ENCODE assay signal across 31 mouse cellular contexts in genomic region chr12:21386201-21386600, GRCm38 (mm10).
"Had no signal": no experiment of that assay in that cellular context is flagged by ENCODE, and none has a peak within 500 bp of the region (broad histone marks: within the 10 kb centered on the region; RNA-seq: fewer than 3 reads in every experiment).

No protein-coding gene starts in this region.

- H3K27me3 ChIP-seq: limb, embryonic 12.5 days; limb, embryonic 13.5 days; limb, embryonic 15.5 days; liver, embryonic 12.5 days; liver, embryonic 13.5 days; liver, embryonic 15.5 days; lung, embryonic 15.5 days; megakaryocyte, embryonic 14.5 days; midbrain, embryonic 12.5 days; midbrain, embryonic 13.5 days; midbrain, embryonic 15.5 days had no signal

- H3K27ac ChIP-seq: left cerebral cortex, adult 2 months; limb, embryonic 10.5 days; limb, embryonic 12.5 days; limb, embryonic 13.5 days; limb, embryonic 15.5 days; liver, embryonic 12.5 days; liver, embryonic 13.5 days; liver, embryonic 14.5 days; liver, embryonic 15.5 days; lung, embryonic 15.5 days; macrophage; midbrain, embryonic 10.5 days; midbrain, embryonic 12.5 days; midbrain, embryonic 13.5 days; midbrain, embryonic 15.5 days had no signal

- DNase-seq: left cerebral cortex, postnatal 4 days; liver; liver, embryonic 13.5 days; liver, postnatal 0 days; lung, adult 18-20 months; lung, adult 2 months; lung, embryonic 14.5 days; lung, postnatal 10 days; lung, postnatal 14 days; lung, postnatal 36 days; lung, postnatal 4 days; midbrain, embryonic 14.5 days had no signal

- H3K4me1 ChIP-seq: limb, embryonic 10.5 days; limb, embryonic 12.5 days; limb, embryonic 13.5 days; limb, embryonic 15.5 days; liver, embryonic 12.5 days; liver, embryonic 13.5 days; liver, embryonic 15.5 days; lung, embryonic 15.5 days; megakaryocyte, embryonic 14.5 days; midbrain, embryonic 10.5 days; midbrain, embryonic 12.5 days; midbrain, embryonic 13.5 days; midbrain, embryonic 15.5 days had no signal

- H3K4me3 ChIP-seq: left cerebral cortex, adult 2 months; limb, embryonic 10.5 days; limb, embryonic 12.5 days; limb, embryonic 13.5 days; limb, embryonic 15.5 days; liver, embryonic 12.5 days; liver, embryonic 13.5 days; liver, embryonic 15.5 days; lung, embryonic 15.5 days; megakaryocyte, embryonic 14.5 days; midbrain, embryonic 10.5 days; midbrain, embryonic 12.5 days; midbrain, embryonic 13.5 days; midbrain, embryonic 15.5 days; myocyte had no signal

- H3K9me3 ChIP-seq: limb, embryonic 10.5 days; limb, embryonic 12.5 days; limb, embryonic 13.5 days; limb, embryonic 15.5 days; liver, embryonic 12.5 days; liver, embryonic 13.5 days; liver, embryonic 15.5 days; lung, embryonic 15.5 days; megakaryocyte, embryonic 14.5 days; midbrain, embryonic 10.5 days; midbrain, embryonic 12.5 days; midbrain, embryonic 13.5 days; midbrain, embryonic 15.5 days had no signal

- H3K9ac ChIP-seq: limb, embryonic 12.5 days; limb, embryonic 13.5 days; limb, embryonic 15.5 days; liver, embryonic 12.5 days; liver, embryonic 13.5 days; liver, embryonic 14.5 days; liver, embryonic 15.5 days; liver, postnatal 0 days; lung, embryonic 14.5 days; lung, embryonic 15.5 days; midbrain, embryonic 12.5 days; midbrain, embryonic 13.5 days; midbrain, embryonic 15.5 days had no signal

- H3K4me2 ChIP-seq: limb, embryonic 12.5 days; limb, embryonic 13.5 days; limb, embryonic 15.5 days; liver, embryonic 11.5 days; liver, embryonic 12.5 days; liver, embryonic 13.5 days; liver, embryonic 15.5 days; lung, embryonic 14.5 days; lung, embryonic 15.5 days; midbrain, embryonic 12.5 days; midbrain, embryonic 13.5 days; midbrain, embryonic 15.5 days had no signal

- ATAC-seq: liver, embryonic 12.5 days; liver, postnatal 0 days; lung, postnatal 0 days; midbrain, embryonic 13.5 days; midbrain, embryonic 16.5 days had no signal
